Mouse (Mus musculus): ENCODE data around the gene Tmco5. TPM values are rescaled to one million over a fixed set of nuclear protein-coding genes. Genes with fewer than 3 reads are reported as not detected.
"Not testable (repeated sequence)": the region's sequence is repeated elsewhere in the genome, so short reads cannot be mapped to it uniquely, and the experiment has no call there.

Tmco5 gene
- total RNA-seq, 2 experiments from 2014 or later: not detected

GRCm38 (mm10) chr2:116923684-116924083 lies 45.2 kb downstream of the Tmco5 start:
- no peak for DNase-seq

- DNase-seq: no peak
Measured at GRCm38 (mm10) chr2:116924292-116924691, 45.8 kb downstream of the Tmco5 start.

DNA sequence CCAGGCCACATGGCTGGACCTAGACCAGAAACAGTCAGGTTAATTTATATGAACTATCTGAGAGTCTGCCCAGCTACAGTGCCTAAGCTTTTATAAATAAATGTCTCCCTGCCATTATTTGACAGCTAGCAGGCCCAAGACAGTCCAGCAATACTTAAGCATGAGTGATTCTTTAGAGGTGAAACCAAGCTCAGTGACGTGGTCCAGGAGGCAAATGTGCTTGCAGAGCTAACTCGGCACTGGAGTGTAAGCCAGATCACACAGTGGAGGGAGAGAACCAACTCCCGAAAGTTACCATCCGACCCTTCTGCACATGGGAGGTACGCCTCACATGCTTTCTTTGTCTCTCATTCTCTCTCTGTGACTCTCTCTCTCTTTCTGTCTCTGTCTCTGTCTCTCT lies 46.7 kb downstream of the Tmco5 start:
- DNase-seq: no peak

- no peak for DNase-seq
Measured at GRCm38 (mm10) chr2:116932218-116932617, 53.7 kb downstream of the Tmco5 start.

GRCm38 (mm10) chr2:116934236-116934635 lies 55.7 kb downstream of the Tmco5 start:
- not testable (repeated sequence) for DNase-seq

GRCm38 (mm10) chr2:116934776-116935175 lies 56.3 kb downstream of the Tmco5 start:
- no peak for DNase-seq

DNA sequence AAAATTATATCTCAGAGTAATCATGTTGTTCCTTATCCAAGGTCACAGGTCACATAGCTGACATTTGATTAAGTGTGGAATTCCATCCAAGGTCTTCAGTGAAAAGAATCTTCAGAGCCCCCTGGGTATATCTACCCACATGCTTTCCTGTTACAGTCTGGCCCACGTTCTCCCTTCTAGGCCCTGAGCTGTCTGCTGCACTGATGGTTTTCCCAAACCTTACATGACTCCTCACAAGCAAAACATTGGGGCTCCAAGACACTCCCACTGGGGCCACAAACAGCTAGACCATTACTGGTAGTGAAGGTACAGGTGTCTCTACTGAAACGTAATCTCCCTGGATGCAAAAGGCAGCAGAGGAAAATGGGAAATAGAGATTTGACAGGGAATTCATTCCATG lies 57.9 kb downstream of the Tmco5 start:
- DNase-seq: no peak

GRCm38 (mm10) chr2:116937166-116937565 lies 58.7 kb downstream of the Tmco5 start:
- DNase-seq: no peak

DNA sequence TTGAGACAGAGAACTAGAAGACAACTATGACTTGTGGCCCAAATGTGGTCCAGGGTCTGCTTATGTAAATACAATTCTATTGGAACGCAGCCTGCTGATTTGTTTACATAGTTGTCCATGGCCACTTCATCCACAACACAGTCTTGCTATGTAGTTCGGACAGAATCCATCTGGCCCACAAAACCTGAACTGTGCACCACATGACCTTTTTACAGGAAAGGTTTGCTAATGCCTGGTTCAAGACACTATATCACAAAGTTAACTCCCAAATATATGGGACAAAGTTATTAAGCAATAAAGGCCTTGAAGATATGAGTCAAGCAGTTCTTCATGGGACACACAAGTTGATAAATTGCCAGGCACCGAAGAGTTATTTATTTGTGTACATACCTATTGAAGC lies 63.3 kb downstream of the Tmco5 start:
- no peak for DNase-seq

Other genes starting within 250 kb of the Tmco5 start
- 10 to 100 TPM; 31.0 to 32.2 TPM for gene Spred1, start 242.7 kb downstream of the Tmco5 start, total RNA-seq (2021)